Mouse (Mus musculus): Measurements from ENCODE around the gene Clec4n.
"Not testable (repeated sequence)": the region's sequence is repeated elsewhere in the genome, so short reads cannot be mapped to it uniquely, and the experiment has no call there.

Clec4n gene

DNA sequence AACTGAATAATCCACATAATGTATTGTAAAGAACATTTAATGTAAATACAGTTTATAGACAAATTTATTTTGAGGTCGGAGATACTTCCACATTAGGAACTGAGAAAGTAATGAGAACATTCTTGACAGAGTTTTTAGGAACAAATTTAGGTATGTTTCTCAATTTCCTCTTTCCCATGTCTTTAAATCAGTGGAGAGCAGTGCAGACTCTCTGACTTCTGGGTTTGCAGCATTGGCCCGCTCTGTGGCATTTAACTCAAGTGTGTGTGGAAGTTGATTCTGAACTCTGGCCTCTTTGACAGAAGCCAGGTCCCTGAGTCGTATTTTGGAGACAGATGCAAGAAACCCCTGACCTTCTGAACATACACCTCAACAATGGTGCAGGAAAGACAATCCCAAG is at the start of gene Clec4n:
Gene Clec4n, plus strand, starts transcription at position 200 of the 400 bp plus-strand sequence.
- DNase-seq (ENCODE audit: low spot score in 2 of 2) = no peak

DNA sequence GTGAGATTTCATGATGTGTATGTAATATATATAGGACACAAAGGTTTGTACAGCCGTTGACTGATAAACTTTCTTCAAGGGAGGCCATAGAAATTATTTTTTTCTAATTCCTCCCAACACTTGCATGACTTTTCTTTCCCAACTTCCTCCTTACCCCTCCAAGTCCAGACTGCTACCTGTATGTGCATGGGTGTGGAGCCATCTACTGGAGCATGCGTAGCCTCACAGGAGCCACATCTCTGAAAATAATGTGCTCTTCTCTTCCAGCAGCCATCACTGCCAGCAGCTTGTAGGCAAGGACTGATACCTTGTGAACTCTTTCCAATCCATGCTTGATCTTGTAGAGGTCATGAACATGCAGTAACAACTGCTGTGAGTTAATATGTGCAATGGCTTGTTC is 44.8 kb upstream of the Clec4n start:
- DNase-seq (ENCODE audit: low spot score in 2 of 2) = not testable (repeated sequence)

DNA sequence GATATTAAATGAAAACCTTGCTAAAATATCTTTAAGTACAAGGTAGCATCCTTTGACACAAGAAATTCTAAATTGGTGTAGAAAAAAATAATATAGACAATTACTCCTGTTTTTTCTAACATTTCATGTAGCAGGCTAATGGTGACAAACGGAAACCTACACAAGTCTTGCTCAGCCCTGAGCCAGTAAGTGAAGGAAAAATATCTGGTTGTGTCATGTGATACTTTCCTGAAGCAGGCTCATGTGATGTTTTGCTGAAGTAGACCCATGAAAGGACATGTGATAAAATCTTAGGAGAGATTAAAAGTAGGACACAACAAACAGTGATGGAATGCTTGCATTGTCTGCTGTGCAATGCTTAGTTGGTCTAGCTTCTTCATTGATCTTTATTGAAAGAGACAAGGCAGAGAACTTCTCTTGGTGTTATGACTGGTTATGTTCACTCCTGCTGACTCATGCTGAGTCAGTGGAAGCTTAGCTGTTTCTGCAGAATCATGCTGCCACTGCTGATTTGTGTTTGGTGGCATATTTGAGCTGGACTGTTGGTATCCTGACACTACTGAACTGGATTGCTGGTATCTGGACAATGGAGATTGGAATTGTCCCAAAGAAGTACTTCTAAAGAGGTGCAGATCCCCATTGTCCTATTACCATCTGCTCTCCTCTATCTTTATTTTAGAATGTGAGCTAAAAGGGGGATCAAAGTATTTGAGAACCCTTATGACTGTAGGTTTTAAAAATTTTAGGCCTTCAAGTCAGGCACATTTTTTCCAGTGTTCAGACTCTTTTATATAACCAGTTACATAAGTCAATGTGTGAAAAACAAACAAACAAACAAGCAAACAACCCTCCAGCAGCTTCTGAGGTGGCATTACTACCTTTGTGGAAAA is 22.2 kb upstream of the Clec4n start:
- no peak for DNase-seq (ENCODE audit: low spot score in 2 of 2)

DNA sequence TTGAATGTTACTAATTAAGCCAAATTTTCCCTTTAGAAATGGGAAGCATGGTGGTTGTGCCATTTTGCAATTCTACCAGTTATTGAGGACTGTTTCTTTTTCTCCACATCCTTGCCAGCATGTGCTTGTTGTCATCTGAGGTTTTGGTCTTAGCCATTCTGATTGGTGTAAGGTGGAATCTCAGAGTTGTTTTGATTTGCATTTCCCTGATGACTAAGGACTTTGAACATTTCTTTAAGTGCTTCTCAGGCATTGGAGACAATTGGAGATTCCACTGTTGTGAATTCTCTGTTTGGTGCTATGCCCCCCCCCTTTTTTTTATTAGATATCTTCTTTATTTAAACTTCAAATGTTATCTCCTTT is 21.6 kb upstream of the Clec4n start:
- DNase-seq (ENCODE audit: low spot score in 2 of 2) = not testable (repeated sequence)

DNA sequence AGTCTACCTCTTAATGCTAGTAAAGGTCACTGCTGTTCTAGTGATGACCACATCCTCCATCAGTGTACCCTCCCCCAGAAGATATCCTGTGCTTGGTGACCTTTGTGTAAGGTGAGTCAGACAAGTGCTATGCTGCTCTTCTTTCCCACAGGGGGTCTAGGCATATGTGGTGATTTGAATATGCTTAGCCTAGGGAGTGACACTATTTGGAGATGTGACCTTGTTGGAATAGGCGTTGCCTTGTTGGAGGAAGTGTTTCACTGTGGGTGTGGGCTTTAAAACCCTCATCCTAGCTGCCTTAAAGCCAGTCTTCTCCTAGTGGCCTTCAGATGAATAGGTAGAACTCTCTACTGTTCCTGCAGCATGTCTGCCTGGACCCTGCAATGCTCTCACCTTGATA is 17.9 kb upstream of the Clec4n start:
- DNase-seq (ENCODE audit: low spot score in 2 of 2) = no peak

DNA sequence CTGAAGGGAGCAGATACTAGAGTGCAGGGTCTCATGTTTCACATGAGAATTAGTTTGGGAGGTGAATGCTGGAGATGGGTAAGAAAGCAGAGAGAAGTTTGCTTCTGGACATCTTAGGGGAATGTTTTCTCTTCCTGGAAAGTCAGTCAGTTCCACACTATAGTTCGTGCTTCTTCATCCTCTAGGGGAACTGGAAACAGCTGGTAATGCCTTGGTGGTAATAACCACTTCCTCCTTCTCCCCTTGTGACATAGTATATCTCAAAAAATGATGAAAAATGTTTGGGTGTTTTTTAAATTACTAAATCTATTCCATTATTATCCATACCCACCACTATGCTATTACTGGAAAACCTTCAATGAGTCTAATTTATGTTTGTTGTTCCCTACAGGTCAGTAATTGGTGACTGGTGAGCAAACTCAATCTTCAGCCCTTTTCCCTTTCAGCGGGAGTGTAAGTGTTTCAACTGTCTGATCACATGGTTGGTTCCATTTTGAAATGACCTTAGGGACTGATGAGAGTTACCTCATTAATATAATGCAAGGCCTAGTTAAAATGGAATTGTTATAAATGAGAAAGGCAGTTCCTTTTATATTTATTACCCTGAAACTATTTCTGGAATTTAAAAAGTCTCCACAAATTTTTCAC is 2.0 kb upstream of the Clec4n start:
- no peak for DNase-seq (ENCODE audit: low spot score in 2 of 2)

DNA sequence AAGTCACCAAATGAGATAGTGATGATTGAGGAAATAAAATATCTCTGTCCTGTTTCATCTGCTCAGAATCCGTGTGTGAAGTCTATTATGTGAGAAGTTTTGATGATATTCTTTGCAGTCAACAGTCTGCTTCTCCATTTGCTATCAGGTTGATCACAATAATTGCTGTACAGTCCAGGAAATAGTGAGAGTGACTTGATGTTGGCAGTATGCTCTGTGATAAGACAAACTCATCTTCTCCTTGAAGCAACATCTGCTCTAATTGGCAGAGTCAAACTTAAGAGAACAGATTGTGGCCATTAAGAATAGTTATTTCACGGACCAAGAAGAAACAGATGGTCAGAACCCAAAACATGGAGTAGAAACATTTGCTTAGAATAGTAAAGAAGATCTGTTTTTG is 1.5 kb downstream of the Clec4n start:
- DNase-seq (ENCODE audit: low spot score in 2 of 2) = no peak

DNA sequence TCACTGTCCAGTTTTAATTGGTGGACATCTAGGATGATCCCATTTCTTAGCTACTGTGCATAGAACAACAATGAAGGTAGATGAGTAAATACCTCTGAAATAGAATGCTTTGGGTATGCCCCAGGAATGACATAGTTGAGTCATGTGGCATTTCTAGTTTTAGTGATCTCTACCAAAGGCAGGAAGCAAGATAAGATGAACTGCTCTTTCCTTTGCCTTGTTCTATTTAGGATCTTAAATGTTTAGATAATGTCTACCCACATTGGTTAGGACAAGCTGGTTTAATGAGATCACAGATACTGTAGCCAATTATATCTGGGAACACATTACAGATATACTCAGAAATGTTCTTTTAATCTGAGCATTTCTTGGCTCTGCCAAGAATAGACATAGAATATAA is 7.9 kb downstream of the Clec4n start:
- no peak for DNase-seq (ENCODE audit: low spot score in 2 of 2)

DNA sequence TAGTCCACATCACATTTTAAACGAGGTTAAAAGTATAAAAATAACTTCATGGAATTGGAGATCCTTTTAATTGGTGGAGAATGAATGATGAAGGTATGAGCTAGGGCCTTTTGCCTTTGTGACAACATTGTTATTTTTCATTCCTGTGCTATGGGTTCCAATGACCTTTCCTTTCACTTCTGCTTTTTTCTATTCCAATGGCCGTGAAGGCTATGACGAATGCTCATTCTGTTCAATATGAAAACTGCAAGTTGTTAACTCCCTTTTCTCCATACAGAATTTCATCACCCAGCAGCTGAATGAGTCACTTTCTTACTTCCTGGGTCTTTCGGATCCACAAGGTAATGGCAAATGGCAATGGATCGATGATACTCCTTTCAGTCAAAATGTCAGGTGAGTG is 14.6 kb downstream of the Clec4n start:
- DNase-seq (ENCODE audit: low spot score in 2 of 2) = no peak

DNA sequence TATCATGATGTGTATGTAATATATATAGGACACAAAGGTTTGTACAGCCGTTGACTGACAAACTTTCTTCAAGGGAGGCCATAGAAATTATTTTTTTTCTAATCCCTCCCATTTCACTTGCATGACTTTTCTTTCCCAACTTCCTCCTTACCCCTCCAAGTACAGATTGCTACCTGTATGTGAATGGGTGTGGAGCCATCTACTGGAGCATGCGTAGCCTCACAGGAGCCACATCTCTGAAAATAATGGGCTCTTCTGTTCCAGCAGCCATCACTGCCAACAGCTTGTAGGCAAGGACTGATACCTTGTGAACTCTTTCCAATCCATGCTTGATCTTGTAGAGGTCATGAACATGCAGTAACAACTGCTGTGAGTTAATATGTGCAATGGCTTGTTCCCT is 19.2 kb downstream of the Clec4n start:
- not testable (repeated sequence) for DNase-seq (ENCODE audit: low spot score in 2 of 2)

DNA sequence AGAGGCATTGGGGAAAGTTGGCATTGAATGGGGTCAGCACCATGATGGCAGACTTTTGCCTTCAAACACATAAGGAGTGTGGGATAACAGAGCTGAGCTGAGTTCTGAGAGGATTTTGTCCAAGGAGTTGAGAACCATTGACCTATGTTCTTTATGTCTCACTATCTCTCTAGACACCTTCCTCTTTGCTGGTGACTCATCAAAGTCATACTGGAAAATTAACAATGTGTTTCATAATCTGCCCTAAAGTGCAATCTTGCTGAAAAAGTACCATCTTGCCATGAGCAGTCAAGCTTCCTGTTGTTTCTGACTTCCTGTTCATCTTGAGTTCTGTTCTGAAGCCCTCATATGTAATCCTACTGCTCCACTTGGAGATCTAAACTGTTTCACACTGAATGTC is 23.1 kb downstream of the Clec4n start:
- DNase-seq (ENCODE audit: low spot score in 2 of 2) = no peak

DNA sequence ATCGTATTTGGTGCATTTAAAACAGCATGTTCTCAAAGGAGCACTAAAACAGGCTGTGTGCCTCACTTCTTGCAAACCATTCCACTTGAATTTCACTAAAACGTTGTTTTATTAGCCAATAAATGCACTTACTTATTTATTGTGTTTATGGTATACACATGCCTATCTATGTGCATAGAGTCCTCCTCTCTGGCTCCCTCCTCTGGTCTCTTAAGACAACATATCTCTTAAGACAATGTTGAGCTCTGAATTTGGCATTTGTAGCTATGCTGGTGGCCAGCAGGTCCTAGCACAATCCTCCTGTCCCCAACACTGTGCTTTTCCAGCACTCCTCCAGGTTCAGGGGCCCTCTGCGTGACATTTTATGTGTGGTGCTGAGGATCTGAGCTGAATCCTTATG is 29.3 kb downstream of the Clec4n start:
- no peak for DNase-seq (ENCODE audit: low spot score in 2 of 2)

DNA sequence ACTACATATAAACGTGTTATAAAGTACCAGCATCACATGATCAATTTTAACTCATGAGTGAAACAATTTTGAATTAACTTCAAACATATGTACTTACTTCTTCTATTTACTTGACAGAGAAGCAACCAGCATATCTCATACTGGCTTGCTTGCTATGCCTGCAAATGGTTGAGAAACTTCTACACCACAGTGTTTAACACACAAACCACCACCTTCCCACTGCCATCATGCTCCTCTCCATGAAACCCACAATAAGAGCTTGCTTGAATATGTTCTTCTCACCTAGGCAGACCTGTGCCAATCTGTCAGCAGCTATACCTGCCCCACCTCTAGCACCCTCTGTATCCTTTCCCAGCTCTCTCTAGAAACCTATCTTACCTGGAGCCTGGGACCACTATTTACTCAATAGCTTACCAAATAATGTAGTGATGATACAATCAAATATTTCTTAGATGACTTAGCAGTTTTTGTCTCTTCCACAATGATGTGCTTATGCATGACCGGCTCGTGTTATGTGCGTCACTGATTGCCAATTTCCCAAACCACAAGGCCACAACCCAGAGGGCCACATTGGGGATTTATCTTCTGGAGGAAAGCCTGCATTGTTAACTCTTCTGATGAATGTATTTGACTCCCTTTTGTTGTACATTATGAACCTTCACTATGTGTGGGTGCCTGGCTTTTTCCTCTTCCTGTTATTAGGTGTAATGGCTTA is 30.4 kb downstream of the Clec4n start:
- no peak for DNase-seq (ENCODE audit: low spot score in 2 of 2)

DNA sequence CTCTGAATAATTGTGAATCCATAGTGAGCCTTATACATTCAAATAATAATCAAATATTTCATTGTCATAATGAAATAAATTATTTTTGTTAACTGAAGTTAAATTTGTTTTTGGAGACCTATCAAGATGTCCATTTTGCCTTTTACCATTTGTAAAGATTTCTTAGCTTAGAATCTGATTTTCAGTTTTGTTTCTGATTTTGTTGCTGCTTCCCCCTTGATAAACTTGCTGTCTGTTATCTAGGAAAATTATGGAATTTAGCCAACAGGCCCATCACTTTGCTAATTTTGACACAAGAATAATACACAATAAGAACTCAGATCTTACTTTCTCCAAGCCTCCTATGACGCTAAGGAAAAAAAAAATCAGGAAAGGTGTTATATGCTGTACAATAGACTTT is 31.2 kb downstream of the Clec4n start:
- DNase-seq (ENCODE audit: low spot score in 2 of 2) = no peak

DNA sequence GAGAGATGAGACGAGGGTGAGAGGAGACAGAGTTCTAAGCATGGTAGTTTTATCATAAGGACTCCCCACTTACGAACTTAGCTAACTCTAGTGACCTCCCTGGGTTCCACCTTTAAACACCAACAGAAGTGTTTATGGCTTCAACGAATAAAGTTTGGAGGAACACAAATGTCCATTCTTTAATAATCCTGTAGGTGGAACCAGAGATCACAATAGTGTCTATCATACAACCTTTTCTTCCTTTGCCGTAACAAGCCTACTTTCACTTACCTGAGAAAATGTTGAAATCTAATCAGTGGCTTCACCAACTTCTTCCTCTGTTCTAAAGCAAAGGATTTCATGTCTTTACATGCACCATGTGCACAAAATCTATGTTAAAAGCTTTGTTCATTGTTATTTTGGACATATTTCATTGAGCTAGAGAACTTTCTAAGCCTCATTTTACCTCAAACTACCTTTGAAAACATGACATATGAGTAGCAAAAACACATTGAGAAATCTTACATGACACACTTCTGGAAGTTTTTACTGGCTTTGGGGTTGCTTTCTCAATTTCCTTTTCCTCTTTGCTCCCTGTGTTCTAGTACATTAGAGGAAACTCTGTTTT is 32.0 kb downstream of the Clec4n start, which contains the start of gene Clec4d:
Gene Clec4d, plus strand, starts transcription at position 557 of the 607 bp plus-strand sequence.
- DNase-seq (ENCODE audit: low spot score in 2 of 2) = no peak

DNA sequence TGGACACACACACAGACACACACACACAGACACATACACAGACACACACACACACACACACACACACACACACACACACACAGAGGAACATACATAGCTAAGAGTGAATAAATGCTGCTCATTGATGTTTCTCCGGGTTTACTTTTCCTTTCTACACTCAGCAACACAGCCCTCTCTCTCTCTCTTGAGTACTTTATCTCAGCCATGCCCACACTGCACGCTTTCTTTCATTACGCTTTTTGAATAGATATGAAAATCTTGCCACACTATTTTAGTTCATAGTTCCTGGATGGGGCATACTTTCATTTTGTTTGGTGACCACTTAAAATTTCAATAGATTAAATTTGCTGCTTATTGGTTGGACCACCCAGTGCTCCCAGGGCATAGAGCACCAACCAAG is 34.6 kb downstream of the Clec4n start:
- no peak for DNase-seq (ENCODE audit: low spot score in 2 of 2)

DNA sequence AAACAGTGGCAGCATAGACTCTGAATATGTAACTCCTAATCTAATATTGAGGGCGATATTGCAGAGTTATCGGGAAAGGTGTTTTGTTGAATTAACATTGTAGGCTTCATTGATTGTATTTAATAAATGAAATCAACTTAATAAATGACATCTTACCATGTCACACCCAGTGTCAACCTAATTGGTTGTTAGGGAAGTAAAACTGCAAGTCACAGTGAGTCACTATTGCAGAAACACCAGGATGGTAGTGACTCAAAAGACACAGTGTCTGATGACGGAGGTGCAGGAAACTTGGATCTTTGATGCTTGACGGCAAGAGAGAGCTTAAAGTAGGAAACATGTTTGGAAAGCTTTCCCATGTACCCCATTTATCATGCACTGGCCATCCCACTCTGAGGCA is 36.2 kb downstream of the Clec4n start:
- no peak for DNase-seq (ENCODE audit: low spot score in 2 of 2)

DNA sequence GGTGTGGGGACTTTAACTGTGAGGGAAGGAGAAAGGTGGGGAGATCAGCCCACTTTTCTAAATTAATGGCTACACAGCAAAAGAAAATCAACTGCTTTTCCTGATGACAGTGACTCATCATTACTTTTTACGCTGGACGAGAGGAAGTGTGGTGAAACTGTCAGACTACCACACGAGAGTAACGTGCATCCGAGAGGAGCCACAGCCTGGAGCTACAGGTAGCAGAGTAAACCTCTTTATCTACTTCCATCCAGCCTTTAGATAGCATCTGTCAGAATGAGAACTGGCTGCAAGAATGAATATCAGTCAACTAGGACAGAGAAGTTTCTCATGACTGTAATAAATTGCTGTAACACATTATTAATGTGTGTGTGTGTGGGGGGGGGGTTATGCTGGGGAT is 37.3 kb downstream of the Clec4n start:
- DNase-seq (ENCODE audit: low spot score in 2 of 2) = no peak

DNA sequence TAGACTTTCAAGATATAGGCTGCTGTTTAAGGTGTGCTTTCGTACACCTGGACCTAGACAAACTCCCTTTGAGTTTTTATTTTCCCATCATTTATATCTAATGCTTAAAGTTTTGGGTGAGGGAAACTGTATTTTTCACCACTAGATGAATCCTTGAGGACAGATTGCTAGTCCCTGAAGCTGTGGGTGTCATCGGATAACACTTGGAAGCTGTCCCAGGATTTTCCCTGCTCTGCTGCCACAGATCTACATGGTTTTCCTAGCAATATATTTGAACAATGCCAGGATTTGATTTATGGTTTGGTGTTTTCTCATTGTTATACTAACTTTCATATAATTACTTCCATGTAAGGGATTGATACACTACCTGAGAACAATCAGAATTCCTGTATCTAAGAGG is 49.8 kb downstream of the Clec4n start:
- no peak for DNase-seq (ENCODE audit: low spot score in 2 of 2)

DNA sequence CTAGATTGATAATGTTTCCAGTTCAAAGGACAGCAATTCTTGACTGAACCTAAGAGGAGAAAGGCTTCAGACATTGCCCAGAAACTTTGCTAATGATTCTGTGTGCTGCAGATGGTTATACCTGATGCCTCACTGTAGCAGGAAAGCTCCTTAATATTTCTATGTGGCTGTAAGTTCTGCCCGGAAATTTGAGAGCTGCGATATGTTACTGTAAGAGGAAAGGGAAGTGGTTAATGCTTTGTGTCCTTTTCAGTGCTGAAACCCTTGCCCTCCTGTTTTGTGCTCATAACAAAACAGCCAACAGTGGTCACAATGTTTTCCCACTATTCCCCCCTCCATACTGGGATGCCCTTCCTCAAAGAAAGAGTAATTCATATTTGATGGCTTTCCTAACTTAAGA is 56.7 kb downstream of the Clec4n start:
- DNase-seq (ENCODE audit: low spot score in 2 of 2) = no peak

DNA sequence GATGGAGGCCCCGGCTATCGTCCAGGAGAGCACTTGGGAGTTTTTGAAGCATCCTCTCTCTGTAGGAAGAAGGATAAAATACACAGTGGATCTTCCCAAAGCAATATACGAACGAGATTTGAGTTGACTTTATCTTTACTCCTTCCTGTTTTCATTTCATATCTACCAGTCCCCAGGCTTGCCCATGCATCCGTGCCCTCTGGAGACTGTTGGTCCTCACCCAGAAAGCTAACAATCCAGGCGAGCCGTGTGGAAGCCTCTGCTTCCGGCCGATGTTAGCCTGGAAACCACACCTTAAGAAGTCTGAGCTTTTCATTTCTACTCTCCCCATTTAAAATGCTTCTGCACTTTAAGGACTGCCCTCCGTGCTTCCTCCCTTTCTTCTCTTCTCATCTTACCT is 59.3 kb downstream of the Clec4n start:
- DNase-seq (ENCODE audit: low spot score in 2 of 2) = no peak

DNA sequence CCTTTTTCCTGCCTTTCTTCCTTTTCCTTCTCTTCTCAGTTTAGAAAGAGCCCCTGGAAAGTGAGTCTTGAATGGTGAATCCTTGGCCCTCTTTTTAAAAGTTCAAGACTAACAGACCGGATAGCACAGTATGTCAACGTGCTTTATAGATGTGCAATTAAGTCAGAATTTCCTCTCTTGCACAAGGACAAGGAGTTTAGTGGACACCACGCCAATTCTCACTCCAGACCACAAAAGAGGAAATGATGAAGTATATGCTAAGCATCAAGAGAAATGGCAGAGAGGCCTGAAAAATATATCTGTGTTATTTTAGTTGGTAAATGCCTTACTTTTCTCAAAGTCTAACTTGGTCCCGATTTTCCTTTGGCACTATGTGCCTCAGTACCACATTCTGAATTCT is 60.1 kb downstream of the Clec4n start, which contains the start of gene Clec4e:
Gene Clec4e, minus strand, starts transcription at position 118 of the 400 bp plus-strand sequence.
- no peak for DNase-seq (ENCODE audit: low spot score in 2 of 2)
